Mouse (Mus musculus) embryo, embryonic 9.5 days (tissue): Measurements from ENCODE around the gene Pls3.
A peak's percentile ranks its signal among the peaks of the same experiment; 100 is the strongest.

Source experiments
- DNase-seq: peaks from one replicate; pipeline ENCODE4 v3.0.0-alpha.2; 2017; ENCODE audit errors: extremely low spot score

Pls3 gene

DNA sequence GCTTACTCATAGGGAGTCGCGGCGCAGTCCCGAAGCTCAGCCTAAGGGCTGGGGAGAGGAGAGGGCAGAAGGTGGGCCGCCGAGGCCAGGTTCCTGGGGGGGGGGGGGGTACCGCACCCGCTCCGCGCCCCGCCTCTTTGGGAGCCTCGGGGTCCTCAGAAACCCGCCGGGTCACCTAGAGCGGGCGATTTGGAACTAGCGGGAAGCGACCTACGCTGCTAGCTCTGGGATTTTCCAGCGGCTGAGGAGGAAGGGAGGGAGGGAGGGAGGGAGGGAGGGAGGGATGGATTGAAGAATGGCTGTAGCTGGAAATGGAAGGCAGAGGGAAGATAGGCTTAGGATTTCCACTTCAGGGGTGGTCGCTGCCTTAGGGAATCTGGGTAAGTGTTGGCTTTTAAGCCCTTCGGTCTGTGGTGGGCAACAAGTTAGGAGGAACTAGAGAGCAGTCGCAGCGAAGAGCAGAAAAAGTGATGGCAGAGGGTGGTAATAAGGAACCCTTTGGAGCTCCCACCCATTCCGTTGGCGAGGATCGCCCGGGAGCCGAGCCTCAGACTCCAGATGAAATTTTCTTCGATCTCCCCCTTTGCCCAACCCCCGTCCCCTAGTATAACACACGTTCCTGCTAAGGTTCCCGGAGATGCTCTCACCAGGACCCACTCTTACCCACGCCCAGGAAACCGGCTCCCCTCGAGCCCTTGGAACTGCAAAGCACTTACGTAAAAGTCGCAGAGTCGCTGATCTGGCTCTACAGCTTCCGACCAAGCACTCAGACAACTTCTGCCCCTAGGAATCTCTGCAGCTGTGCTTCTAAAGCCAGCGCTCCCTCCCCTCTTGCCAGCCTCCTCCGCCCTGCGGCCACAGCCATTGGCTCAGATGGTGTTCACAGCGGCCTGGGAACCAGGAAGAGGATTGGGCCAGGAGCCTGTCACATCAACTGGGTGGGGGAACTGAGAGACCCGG, at the start of gene Pls3:
Pls3 (minus strand) TSS at position 851 of the 960 bp plus-strand sequence.
- DNase-seq = peak; percentile 81

DNA sequence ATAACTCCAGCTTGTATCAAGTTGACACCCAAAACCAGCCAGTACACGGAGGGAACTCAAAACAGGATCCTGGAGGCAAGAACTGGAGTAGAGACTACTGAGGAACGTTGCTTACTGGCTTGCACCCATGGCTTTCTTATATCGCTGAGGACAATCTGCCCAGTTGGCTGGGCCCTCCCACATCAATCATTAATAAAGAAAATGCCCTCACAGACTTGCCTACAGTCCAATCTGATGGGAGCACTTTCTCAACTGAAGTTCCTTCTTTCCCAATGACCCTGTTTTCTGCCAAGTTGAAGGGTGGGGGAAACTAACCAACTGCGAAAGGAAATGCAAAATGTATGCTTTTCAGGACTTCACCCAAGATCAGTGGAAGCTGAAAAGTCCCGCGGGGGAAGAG, 20.7 kb upstream of the Pls3 start:
- DNase-seq = no peak

DNA sequence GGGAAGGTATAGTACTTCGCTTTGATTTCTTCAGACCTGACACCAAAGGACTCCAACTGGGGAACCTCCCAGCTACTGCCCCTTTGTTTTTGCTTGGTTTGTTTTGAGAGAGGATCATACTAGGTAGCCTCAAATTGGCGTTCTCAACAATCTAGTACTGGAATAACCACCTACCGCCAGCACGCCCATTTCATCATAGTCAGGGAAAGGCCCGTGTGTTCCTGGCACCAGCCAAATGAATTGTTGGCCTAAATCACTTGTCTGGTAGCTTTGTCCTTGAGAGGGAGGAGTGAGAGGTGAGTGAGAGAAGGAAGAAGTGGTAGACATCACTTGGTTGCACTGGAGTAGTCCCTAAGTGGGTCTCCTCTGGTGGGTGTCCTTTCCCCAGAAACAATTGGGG, 584 bp upstream of the Pls3 start:
- DNase-seq = peak; percentile 1

DNA sequence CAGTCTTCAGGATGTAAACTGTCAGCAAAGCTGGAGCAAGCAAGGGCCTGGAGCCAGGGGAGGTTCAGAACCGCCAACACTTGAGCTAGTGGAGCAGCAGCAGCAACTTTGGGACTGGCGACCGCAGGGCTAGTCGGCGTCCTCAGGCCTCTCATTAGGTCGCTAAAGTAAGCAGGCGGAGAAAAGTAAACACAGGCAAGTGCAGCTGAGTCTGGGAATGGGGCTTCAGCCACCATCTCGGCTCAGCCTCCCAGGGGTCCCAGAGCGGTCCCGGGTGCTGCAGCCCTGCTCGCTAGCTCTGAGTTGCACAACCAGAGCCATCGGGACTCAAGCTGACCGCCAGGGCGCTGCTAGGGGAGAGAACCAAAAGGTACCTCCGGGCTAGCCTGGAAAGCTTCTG, 1.2 kb downstream of the Pls3 start:
- peak; percentile 41 for DNase-seq

DNA sequence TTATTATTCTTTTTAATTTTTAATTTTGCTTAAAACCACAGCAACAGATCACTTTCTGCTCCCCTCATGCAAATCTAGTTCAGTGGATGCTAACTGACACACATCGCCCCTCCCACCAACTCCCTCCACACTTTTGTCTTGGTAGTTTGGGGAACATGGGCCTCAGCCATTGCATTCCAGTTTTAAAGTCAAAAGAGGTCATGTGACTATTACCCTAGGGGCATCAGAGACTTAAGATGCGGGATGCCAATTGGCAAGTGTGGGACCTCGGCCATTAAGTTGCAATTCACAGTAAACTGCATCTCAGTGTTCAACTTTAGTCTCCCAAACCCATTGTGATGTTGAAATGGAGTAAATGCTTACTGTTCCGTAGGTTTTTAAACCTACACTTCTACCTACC, 1.7 kb downstream of the Pls3 start:
- DNase-seq = no peak

DNA sequence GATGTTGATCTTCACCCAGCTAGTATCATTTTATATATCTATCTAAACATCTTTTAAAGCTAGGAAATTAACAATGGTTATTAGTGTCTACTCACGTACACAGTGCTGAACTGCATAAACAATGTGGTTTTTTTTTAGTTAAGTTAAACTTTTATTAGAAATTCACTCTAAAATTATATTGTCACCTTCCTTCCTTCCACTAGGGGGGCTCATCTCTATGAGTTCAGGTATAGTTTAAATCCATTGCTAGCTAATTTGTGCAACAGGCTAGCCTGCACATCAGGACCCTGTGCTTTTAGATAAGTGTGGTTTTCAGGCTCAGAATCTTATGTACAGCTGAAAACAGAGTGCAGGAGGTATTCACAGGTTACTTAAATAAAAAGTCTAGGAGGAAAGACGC, 3.1 kb downstream of the Pls3 start:
- no peak for DNase-seq

DNA sequence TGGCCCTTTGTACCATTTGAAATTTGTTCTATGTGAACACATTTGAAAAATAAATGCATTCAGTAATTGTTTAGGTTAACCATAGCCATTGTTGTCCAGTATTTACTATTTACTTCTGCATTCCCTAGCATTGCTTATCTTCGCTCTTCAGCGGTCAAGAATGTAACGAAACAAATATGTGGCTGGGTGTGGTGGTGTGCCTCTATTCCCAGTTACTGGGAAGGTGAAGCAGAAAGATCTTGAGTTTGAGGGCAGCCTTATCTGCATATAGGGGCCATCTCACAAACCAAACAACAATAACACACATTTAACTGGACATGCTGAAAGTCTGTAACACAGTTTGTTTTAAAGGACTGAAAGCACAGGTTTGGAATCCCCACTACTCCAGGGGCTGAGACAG, 13.3 kb downstream of the Pls3 start:
- no peak for DNase-seq

DNA sequence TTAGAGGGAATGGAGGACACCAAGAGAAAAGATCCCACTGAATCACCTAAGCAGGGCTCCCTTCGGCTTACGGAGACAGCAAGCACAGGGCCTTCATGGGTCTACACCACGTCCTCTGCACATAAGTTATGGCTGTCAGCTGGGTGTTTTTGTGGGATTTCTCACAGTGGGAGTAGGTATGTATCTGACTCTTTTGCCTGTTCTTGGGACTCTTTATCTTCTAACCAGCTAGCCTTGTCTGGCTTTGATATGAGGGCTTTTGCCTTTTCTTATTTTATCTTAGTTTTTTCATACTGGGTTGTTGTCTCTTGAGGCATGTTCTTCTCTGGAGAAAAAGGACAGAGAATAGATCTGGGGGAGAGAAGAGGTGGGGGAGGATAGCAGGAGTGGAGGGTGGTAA, 20.7 kb downstream of the Pls3 start:
- no peak for DNase-seq

DNA sequence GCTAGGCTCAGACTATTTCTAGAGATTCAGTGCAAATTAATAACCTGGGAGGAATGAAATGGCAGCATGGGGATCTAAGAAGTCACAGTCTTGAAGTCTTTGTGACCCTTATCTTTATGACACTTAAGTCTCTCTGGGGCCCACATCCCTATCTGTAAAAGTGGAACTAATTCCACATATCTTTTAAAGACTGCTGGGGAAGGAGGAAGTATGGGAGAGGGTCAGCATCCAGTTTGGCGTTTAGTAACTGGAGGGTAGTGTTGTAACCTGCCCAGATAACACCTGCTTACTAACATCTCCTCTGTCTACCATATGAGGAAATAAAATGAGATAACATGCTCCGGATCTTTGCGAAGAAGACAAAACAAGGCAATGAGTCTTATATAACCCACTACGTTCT, 30.7 kb downstream of the Pls3 start:
- DNase-seq = no peak

DNA sequence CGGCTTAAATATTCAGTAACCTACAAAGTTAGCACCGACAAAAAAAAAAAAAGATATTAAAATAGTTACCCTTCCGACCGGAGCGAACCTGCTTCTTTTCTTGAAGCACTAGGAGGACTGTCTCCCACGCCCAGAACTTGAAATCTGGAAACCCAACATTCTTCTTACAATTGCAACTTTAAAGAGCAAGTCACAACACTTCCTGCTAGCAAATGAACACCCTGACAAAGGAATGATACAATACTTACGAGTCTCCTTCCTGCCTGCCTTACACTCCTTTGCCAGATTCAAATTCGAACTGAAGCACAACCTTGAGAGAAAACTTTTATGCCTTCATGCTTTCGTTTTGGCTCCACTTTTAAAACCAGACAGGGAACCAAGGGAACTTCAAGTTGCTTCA, 32.1 kb downstream of the Pls3 start:
- no peak for DNase-seq

DNA sequence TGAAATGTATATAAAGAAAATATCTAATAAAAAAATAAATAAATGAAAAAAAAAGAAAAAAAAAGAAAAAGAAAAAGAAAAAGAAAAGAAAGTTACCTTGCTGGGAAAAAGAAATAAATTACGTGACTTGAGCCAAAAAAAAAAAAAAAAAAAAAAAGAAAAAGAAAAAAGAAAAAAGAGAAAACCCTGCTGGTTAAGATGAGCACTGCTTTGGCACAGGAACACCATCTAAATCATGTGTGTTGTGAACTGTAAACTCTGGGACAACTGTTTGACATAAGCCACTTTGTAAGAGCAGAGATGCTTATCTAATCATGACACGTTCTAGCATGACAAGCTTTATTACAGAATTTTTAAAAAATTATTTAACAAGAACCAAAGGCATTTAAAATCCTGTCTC, 32.9 kb downstream of the Pls3 start:
- DNase-seq = no peak

DNA sequence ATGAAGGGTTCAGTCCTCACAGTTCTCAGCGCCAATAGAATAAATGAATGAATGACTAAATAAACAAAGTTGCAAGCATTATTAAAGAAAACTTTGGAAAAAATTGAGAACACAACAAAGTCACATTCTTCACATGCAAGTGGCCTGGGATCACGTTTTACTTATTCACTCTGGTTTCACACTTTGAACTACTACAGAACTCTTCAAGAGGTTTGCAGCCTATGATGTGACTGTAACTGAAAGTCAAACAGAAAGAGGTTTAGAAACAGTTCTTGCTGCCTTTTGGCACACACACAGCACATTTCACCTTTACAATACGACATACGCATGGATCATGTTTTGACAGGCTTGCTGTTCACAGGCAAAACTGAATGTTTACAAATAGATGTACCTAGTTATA, 34.7 kb downstream of the Pls3 start:
- DNase-seq = no peak

DNA sequence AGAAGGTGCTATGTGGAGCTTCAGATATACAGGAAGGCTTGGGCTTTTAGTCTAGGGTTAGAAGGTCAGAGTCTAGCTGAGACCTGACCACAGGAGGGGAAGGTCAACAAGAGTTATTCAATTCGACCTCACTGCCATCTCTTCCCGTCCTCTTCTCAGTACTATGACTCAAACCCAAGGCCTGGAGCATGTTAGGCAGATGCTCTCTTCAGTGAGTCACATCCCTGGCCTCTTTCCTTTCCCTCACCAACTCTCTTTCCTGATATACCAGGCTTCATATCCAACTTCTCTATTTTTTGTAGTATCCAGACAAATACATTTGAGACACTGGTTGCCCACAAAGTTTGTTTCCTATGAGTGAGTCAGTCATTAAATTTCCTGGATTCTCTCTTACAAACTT, 40.1 kb downstream of the Pls3 start:
- DNase-seq = no peak

DNA sequence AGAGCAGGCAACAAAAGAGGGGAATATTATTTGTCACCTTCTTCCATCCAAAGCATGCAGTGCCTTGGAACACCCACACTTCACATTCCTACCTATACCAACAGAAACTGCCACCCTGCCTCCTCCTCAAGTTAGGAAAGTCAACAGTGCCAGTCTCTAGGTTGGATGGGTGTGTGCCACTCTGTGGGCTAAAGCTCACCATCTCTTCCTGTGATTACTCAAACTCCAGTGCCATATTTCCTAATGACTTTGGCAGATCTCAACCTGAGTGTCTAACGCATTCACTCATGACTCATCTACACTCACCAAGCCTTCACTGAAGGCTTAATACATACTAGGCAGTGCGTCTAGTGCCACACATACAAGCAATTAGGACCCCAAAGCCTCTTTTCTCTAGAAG, 40.7 kb downstream of the Pls3 start:
- DNase-seq = no peak

DNA sequence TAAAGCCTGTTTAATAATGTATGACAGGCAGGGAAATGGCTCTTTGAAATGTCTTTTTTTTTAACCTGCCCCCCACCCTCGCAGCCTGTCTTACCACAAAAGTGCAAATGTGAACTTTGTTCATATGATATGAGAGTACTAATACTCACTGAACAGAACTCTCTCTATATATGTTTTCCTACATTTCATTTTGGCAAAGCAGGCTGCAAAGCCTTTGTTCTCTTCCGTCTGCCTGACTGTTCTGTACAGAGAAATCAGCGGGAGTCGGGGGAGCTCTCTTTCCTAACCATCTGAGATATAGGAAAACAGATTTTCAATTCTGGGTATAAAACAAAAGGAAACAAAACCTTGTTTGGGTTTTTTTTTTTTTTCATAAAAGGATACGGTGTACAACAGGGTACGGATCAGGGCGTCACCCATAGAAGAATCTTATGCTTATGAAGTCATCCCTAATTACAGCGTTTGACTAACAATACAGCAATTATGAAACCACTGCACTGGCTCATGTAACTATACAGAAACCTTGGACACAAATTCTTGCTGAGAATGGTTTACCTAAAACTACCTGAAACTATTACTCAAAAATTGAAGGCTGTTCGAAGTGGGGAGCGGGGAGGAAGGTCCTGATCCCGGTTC, 41.9 kb downstream of the Pls3 start:
- DNase-seq = no peak

DNA sequence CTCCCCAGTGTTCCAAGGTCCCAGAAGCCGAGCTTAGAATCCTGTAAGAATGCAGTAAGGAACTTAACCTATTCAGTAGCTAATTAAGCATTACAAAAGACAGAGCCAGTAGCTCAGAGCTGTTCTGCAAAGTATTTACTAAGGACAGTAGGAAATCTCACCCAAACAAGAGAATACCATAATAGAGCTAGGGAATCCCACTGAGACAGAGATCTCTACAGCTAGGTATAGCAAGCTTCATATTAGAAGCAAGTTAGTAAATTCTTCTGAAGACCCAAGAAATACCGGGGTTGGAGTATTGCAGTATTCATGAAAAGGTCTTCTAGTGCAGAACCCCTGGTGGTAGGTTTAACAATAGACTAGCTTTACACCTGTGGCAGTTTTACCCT, 45.1 kb downstream of the Pls3 start:
- no peak for DNase-seq

DNA sequence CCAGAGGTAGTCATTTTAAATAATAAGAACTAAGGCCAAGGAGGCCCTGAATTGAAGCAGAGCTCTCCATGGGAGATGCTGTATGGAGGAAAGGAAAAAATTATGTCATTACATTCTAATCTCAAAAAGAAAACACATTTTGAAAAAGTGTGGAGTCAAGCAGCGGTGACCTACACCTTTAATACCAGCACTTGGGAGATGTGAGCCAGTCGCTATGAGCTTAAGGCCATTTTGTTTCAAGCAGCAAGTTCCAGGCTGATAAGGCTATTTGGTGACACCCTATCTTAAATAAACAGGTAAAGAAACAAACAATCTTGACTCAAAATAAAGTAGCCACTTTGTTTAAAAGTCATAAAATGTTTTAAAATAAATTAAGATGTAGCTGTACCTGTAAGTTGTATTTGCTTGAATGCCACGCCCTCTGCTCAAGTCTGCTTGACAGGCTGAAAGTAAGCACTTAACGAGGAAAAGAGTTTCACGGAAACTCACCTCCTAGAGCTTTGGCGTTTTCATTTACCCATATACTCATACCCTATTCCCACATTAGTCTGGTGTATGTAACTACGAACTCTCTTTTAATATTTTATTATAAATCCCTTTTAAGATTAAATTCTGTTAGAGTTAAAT, 45.6 kb downstream of the Pls3 start:
- no peak for DNase-seq

DNA sequence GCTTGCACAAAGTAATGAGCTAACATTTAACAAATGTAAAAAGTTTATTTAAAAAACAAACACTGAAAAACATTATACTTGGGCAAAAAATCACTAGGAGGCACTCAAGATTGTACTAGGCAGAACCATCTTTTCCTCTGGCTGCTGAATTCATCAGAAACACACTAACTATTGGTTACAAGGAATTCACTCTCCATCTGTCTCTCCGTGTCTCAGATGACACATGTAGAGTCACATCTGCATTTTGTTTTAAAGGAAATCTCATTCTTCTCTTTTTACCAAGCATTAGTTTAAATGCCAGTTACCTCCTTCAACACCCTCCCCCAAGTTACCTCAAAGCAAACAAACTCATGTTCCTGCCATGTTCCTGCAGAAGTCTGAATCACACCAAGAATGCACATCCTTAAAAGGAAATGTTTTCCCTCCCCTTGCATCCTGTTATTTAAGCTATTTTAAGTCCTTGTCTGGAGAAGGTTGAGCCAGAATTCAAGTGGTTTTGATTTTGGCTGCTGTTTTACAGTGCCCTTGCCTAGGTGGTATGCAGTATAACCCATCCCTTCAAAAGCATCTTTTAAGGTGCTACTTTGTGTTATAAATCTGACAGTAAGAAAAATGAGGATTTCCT, 56.2 kb downstream of the Pls3 start:
- no peak for DNase-seq

DNA sequence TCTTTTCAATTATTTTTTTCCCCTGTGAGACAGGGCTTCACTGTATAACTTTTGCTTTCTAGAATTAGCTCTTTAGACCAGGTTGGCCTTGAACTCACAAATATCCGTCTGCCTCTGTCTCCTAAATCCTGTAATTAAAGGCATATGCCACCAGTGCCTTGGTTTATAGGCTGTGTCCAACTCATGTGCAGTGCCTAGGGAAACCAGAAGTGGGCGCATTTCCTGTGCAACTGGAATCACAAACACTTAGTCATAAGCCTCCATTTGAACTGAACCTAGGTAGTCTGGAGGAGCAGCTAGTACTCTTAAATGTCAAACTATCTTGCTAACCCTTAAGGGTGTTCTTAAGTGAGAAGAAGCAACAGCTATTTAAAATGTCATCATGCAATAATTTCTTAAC, 60.0 kb downstream of the Pls3 start:
- no peak for DNase-seq

DNA sequence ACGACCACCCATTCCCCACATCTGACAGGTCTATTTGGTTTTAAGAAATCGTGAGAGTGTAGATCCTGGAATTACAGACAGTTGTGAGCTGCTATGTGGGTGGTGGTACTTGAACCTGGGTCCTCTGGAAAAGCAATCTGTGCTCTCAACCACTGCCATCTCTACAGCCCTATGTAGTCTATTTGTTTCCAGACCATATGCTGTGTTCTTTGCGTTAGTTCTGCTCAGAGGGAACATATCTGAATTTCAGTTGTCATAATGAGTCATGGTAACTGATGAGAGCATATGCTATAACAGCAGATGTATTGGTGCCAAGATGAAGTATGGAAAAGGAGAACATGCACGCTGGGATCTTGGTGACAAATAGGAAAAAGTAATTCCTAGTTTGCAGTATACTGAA, 60.9 kb downstream of the Pls3 start:
- no peak for DNase-seq

DNA sequence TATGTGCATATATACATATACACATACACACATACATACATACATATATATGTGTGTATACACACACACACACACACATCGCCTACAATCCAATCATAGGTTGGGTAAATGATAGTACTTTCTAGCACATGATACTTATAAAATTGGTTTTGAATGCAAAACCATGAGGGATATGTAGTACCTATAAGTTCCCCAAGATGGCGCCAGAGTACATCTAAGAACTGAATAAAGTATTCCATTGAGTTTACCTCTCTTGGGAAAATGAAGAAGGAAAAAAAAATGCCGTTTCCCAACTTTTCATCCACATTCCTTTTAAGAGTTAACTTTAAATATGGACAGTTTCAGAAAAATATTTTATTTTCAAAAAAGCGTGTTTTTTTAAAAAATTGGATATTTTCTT, 78.4 kb downstream of the Pls3 start:
- peak; percentile 16 for DNase-seq

DNA sequence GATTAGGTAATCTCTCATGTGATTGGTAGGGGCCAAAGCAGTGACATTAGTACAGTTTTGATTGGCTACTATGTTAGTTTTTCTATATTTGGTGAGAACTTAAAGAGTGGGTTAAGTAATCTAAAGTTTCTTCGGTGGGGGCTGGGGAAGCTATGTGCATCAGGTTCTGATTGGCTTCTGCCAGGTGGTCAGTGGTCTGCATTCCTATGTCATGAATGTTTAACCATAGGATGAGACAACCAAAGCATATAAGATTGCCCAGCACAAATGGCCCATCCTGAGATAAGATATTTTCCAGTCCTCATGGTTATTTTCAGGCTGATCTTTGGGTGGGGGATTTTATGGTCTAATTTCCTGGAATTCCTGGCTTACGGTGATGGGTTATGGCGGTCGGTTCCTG, 95.2 kb downstream of the Pls3 start:
- DNase-seq = no peak

DNA sequence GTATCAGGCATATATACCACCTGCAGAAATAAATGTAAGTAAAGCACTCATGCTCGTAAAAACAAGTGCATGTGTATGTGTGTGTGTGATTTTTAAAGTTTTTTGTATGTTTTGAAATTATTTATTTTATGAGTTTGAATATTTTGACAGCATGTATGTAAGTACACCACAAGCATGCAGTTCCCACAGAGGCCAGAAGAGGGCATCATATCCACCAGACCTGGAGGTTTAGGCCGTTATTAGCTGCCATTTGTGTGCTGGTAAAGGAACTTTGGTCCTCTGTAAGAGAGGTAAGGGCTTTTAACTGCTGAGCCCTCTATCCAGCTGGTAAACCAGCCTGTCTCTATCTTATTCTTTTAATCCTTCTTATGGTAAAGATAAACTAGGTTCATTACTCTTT, 97.5 kb downstream of the Pls3 start:
- no peak for DNase-seq
